Mouse (Mus musculus) gastrocnemius, adult 2 months (tissue): ENCODE results near the gene Aox4. TPM values are rescaled to one million over a fixed set of nuclear protein-coding genes. Genes with fewer than 3 reads are reported as not detected.

ENCODE experiments used
- DNase-seq: peaks from one replicate; pipeline ENCODE4 v3.0.0; 2022
- H3K27ac ChIP-seq: fragments of 200-600 bp; 2 replicates; pipeline ENCODE4 v1.8.1; 2022; ENCODE audit warnings: mild to moderate bottlenecking
- H3K4me3 ChIP-seq: fragments of 200-600 bp; 2 replicates; pipeline ENCODE4 v1.8.1; 2022; ENCODE audit warnings: mild to moderate bottlenecking, moderate library complexity
- CTCF ChIP-seq: fragments of 200-600 bp; IDR thresholded peaks from 2 replicates; pipeline ENCODE4 v1.8.1; 2022; ENCODE audit warnings: antibody characterized with exemption, mild to moderate bottlenecking, moderate library complexity
- intact Hi-C: fragments of 180-260 bp; cut with DNase I; formaldehyde crosslinking; loops from one replicate; pipeline ENCODE4 v1.15.1; 2025
- total RNA-seq, 2 experiments: library from RNA; stranded (reverse); gene quantifications; 2 replicates each; pipeline ENCODE4 v1.2.3; 2021

The Aox4 gene
- total RNA-seq, 2 experiments from 2014 or later: not detected

DNA sequence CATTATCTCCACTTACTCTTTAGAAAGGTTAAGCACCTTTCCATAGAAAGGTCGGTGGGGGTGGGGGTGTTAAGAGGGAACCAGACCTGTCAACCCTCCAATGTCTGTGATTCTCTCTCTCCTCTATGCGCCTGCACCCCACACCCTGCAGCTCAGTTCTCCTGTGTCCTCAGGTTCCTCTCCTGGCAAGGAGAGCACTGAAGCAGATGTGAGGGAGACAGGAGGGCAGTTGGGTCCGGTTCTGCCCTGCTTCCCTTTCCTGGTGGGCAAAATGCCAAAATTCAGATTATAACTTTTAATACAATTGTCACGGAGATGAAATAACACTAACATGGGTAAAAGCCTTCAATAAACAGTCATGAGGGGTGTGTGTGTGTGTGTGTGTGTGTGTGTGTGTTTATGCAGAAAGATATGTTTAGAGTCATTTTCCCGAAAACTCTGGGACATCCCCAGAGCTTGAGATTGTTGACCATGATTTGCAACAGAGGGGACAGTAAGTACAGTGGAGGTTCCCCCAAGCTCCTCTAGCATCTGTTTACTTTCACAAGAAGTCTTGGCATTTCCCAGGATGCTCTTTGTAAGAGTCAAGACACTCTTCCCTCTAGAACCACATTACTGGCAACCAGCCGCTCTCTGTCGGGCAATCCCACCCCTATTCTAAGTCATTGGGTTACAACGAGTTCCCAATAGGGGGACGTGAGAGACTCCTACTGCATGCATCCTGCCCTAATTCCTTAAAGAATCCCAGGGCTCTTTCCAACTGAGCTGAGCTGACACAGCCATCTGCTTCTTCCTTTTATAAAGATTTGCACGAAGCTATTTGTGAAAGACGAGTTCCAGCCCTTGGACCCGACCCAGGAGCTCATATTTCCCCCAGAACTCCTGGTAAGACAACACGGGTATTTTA lies 81.5 kb downstream of the Aox4 start:
- H3K27ac ChIP-seq: peak overlapping the region; percentile 62
- intact Hi-C loops: loop anchor here (5.0 kb wide), 1 partner anchor 49 kb away; no protein-coding TSS in a partner anchor
- DNase-seq: peak; percentile 61
- peak overlapping the region; percentile 38 for H3K4me3 ChIP-seq
- no peak for TF ChIP-seq CTCF

GRCm38 (mm10) chr1:58294730-58295129 lies 84.5 kb downstream of the Aox4 start:
- Histone ChIP-seq H3K4me3 (no peak overlapping the region), H3K27ac (no peak overlapping the region)
- no peak for DNase-seq
- intact Hi-C loops: loop anchor here (5.0 kb wide), 2 partner anchors 52 to 867 kb away; no protein-coding TSS in a partner anchor
- no peak for TF ChIP-seq CTCF

DNA sequence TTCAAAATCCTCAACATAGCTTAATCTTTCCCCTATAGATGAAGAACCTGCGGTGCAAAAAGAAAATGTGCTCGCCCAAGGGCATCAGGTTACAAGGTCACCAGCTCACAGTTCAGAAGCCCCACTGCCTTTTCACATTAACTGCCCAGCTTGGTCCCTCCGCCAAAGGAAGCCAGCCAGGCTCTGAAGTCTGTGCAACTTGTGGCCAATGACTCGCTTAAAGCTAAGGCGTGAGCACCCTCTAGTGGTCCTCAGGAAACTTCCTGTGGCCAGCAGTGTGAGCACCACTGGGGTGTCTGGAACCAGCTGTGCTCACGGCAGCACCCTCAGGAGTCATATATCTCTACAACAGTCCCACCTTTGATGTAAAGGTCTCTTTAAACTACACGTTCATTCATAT lies 86.1 kb downstream of the Aox4 start:
- peak; percentile 83 for DNase-seq
- intact Hi-C loops: loop anchor here (1.0 to 5.0 kb wide), 2 partner anchors 140 to 869 kb away; no protein-coding TSS in a partner anchor
- TF ChIP-seq CTCF: peak; percentile 84
- no peak overlapping the region for H3K4me3 ChIP-seq
- no peak overlapping the region for H3K27ac ChIP-seq

GRCm38 (mm10) chr1:58296821-58297220 lies 86.6 kb downstream of the Aox4 start:
- Histone ChIP-seq H3K4me3 (no peak overlapping the region), H3K27ac (no peak overlapping the region)
- DNase-seq: no peak
- no peak for TF ChIP-seq CTCF
- intact Hi-C loops: loop anchor here (1.0 to 5.0 kb wide), 2 partner anchors 141 to 870 kb away; no protein-coding TSS in a partner anchor

GRCm38 (mm10) chr1:58298347-58298746 lies 88.2 kb downstream of the Aox4 start:
- Histone ChIP-seq H3K4me3 (no peak overlapping the region), H3K27ac (no peak overlapping the region)
- no peak for DNase-seq
- intact Hi-C loops: loop anchor here (5.0 kb wide), 1 partner anchor 871 kb away; no protein-coding TSS in a partner anchor
- TF ChIP-seq CTCF: no peak

DNA sequence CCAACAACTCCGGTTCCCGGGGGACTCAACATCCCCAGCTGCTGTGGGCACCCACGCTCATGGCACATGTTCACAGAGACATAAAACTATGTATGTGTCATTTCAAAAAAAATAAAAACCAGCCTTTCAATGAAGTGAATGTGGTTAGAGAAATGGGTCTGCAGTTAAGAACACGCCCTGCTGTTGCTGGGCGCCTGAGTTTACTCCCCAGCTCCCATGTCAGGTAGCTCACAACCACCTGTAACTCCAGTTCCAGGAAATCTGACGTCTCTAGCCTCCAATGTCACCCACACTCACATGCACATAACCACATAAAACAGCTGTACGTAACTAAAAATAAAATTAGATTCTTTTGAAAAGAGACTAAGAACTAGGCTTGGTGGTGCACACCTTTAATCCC lies 90.9 kb downstream of the Aox4 start:
- DNase-seq: no peak
- no peak for TF ChIP-seq CTCF
- Histone ChIP-seq H3K4me3 (no peak overlapping the region), H3K27ac (no peak overlapping the region)
- intact Hi-C loops: no loop called here

GRCm38 (mm10) chr1:58302015-58302414 lies 91.8 kb downstream of the Aox4 start:
- no peak for TF ChIP-seq CTCF
- Histone ChIP-seq H3K27ac (no peak overlapping the region), H3K4me3 (no peak overlapping the region)
- DNase-seq: no peak
- intact Hi-C loops: no loop called here

DNA sequence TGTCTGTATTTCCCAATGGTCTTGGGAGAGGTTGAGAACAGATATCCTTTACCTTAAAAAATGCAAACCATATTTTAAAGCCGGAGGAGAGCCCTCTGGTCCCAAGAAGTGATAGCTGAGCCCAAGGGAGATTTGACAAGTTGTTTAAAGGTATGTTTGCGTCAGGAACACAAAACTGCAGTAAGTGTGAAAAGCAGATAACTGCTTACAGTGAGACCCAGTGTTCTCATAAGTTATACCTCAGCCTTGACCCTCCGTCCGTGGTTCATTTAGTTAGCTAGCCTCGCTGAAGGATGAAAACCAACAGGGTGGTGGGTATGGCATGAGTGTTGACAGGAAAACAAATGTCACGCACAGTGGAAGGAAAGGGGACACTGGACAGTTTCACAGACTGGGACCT lies 92.8 kb downstream of the Aox4 start:
- intact Hi-C loops: no loop called here
- TF ChIP-seq CTCF: no peak

GRCm38 (mm10) chr1:58303726-58304125 lies 93.5 kb downstream of the Aox4 start:
- intact Hi-C loops: no loop called here
- peak; percentile 39 for DNase-seq
- Histone ChIP-seq H3K4me3 (no peak overlapping the region), H3K27ac (no peak overlapping the region; the same call in 1 of the 2 replicates)
- no peak for TF ChIP-seq CTCF

More for the DNA sequence above, 92.8 kb downstream of the Aox4 start:
- Histone ChIP-seq H3K27ac (no peak overlapping the region), H3K4me3 (no peak overlapping the region)
- no peak for DNase-seq

- no peak overlapping the region for H3K27ac ChIP-seq
- no peak overlapping the region for H3K4me3 ChIP-seq
- TF ChIP-seq CTCF: no peak
- intact Hi-C loops: no loop called here
- DNase-seq: no peak
Observed at GRCm38 (mm10) chr1:58304296-58304695, 94.1 kb downstream of the Aox4 start.

GRCm38 (mm10) chr1:58307181-58307580 lies 97.0 kb downstream of the Aox4 start:
- no peak for DNase-seq
- no peak overlapping the region for H3K4me3 ChIP-seq
- H3K27ac ChIP-seq: no peak overlapping the region
- intact Hi-C loops: no loop called here
- no peak for TF ChIP-seq CTCF

GRCm38 (mm10) chr1:58308594-58308993 lies 98.4 kb downstream of the Aox4 start:
- no peak for DNase-seq
- no peak overlapping the region for H3K4me3 ChIP-seq
- no peak overlapping the region for H3K27ac ChIP-seq
- intact Hi-C loops: no loop called here
- TF ChIP-seq CTCF: no peak

DNA sequence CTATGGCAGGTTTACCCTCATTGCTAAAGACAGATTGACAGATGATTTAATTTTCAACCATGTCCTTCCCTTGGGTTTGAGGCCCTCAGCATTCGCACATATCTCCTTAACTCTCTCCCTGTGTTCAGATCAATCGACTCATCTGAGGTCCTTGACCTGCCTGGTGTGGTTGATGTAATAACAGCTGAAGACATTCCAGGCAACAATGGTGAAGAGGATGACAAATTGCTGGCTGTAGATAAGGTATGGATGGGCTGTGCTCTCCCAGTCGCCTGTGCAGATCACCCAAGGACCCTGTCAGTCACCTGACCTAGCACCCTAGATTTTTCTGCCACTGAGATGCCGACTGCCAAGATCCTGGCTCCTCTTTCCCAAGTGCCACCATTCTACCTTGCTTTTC lies 99.7 kb downstream of the Aox4 start:
- TF ChIP-seq CTCF: no peak
- Histone ChIP-seq H3K27ac (no peak overlapping the region), H3K4me3 (no peak overlapping the region)
- DNase-seq: no peak
- intact Hi-C loops: no loop called here
